Mouse (Mus musculus): ENCODE measurements around the gene Plxnb1. TPM values are rescaled to one million over a fixed set of nuclear protein-coding genes. Genes with fewer than 3 reads are reported as not detected.

Plxnb1 gene
- polyA plus RNA-seq, 1 experiment from 2014 or later, result 24.9 TPM

DNA sequence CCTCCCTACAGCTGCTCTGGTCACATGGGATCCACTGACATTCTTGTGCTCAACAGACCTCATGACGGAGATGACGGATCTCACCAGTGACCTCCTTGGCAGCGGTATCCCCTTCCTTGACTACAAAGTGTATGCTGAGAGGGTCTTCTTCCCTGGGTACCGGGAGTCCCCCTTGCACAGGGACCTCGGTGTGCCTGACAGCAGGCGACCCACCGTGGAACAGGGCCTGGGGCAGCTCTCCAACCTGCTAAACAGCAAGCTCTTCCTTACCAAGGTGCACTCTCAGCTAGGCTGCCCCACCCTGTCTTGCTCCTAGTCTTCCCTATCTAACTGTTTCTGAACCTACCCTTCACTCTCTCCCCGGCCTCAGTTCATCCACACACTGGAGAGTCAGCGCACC is 16.4 kb downstream of the Plxnb1 start:
- Histone ChIP-seq H3K36me3 (peaks cover 100% of the 10 kb centered on the region), H3K4me3 (no peak overlapping the region), H3K27me3 (ENCODE audit: low read depth, poor library complexity, severe bottlenecking) (no peaks in the 10 kb centered on the region), H3K27ac (replicated peaks) (no peak overlapping the region), H3K9me3 (replicated peaks) (no peaks in the 10 kb centered on the region), H3K4me1 (no peaks in the 10 kb centered on the region)
- no peak for DNase-seq (ENCODE audit: low spot score)
- WGBS, result 98% methylated on average over 9 of the region's 9 CpGs

- Histone ChIP-seq H3K4me1 (no peaks in the 10 kb centered on the region), H3K27ac (replicated peaks) (no peak overlapping the region), H3K9me3 (replicated peaks) (no peaks in the 10 kb centered on the region), H3K4me3 (no peak overlapping the region), H3K27me3 (ENCODE audit: low read depth, poor library complexity, severe bottlenecking) (no peaks in the 10 kb centered on the region), H3K36me3 (peaks cover 100% of the 10 kb centered on the region)
- no peak for DNase-seq (ENCODE audit: low spot score)
- 90% methylated on average over 8 of the region's 8 CpGs for WGBS
Measured at GRCm38 (mm10) chr9:109113331-109113730, 18.1 kb downstream of the Plxnb1 start.

DNA sequence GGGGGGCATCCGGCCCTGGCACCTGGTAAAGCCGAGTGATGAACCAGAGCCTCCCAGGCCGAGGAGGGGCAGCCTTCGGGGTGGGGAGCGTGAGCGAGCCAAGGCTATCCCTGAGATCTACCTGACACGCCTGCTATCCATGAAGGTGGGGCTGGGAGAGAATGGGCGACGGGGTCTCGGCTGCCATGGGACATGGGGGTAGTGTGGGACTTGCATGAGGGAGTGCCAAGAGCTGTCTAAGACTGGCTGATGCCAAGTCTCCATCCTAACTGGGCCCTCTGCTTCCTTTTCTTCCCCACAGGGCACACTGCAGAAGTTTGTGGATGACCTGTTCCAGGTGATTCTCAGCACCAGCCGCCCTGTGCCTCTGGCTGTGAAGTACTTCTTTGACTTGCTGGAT is 19.1 kb downstream of the Plxnb1 start:
- WGBS, result 93% methylated on average over 11 of the region's 11 CpGs
- H3K27ac ChIP-seq (replicated peaks), result no peak overlapping the region
- H3K9me3 ChIP-seq (replicated peaks), result no peaks in the 10 kb centered on the region
- no peaks in the 10 kb centered on the region for H3K4me1 ChIP-seq
- peaks cover 100% of the 10 kb centered on the region for H3K36me3 ChIP-seq
- no peak for DNase-seq (ENCODE audit: low spot score)
- H3K27me3 ChIP-seq (ENCODE audit: low read depth, poor library complexity, severe bottlenecking), result no peaks in the 10 kb centered on the region
- H3K4me3 ChIP-seq, result no peak overlapping the region

GRCm38 (mm10) chr9:109114871-109115270 is 19.7 kb downstream of the Plxnb1 start:
- no peak for DNase-seq (ENCODE audit: low spot score)
- peaks cover 100% of the 10 kb centered on the region for H3K36me3 ChIP-seq
- no peaks in the 10 kb centered on the region for H3K4me1 ChIP-seq
- 88% methylated on average over 7 of the region's 7 CpGs for WGBS
- H3K4me3 ChIP-seq, result no peak overlapping the region
- no peaks in the 10 kb centered on the region for H3K9me3 ChIP-seq (replicated peaks)
- H3K27ac ChIP-seq (replicated peaks), result no peak overlapping the region
- no peaks in the 10 kb centered on the region for H3K27me3 ChIP-seq (ENCODE audit: low read depth, poor library complexity, severe bottlenecking)

- no peak overlapping the region for H3K4me3 ChIP-seq
- H3K27me3 ChIP-seq (ENCODE audit: low read depth, poor library complexity, severe bottlenecking), result no peaks in the 10 kb centered on the region
- no peak for DNase-seq (ENCODE audit: low spot score)
- no peak overlapping the region for H3K27ac ChIP-seq (replicated peaks)
- no peaks in the 10 kb centered on the region for H3K9me3 ChIP-seq (replicated peaks)
- 95% methylated on average over 10 of the region's 10 CpGs for WGBS
- H3K4me1 ChIP-seq, result no peaks in the 10 kb centered on the region
- peaks cover 94% of the 10 kb centered on the region for H3K36me3 ChIP-seq
Measured at GRCm38 (mm10) chr9:109116205-109116604, 21.0 kb downstream of the Plxnb1 start.

GRCm38 (mm10) chr9:109118106-109118505 is 22.9 kb downstream of the Plxnb1 start:
- 78% methylated on average over 4 of the region's 4 CpGs for WGBS
- Histone ChIP-seq H3K4me3 (no peak overlapping the region), H3K36me3 (peaks cover 75% of the 10 kb centered on the region), H3K4me1 (no peaks in the 10 kb centered on the region), H3K27me3 (ENCODE audit: low read depth, poor library complexity, severe bottlenecking) (no peaks in the 10 kb centered on the region), H3K9me3 (replicated peaks) (no peaks in the 10 kb centered on the region), H3K27ac (replicated peaks) (no peak overlapping the region)
- peak; percentile 10 for DNase-seq (ENCODE audit: low spot score)

DNA sequence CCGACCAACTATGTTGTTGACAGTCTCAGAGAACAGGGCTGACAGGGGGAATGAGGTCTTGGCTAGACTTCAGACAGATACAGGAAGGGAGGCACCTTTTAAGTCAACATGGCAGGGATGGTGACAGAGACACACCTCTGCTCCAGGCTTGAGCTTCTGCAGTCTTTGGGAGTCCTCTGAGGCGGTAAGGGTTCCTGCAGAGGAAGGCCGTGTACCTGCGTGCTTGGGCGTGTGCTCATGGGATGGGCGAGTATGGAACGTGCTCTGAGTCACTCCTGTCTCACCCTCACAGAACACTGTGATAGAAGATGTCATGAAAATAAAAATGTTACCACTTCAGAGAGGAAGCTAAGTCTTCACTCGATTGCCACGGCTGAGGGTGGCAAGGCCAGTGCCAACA is 24.4 kb downstream of the Plxnb1 start:
- H3K27ac ChIP-seq (replicated peaks), result no peak overlapping the region
- H3K27me3 ChIP-seq (ENCODE audit: low read depth, poor library complexity, severe bottlenecking), result no peaks in the 10 kb centered on the region
- H3K4me3 ChIP-seq, result no peak overlapping the region
- DNase-seq (ENCODE audit: low spot score), result no peak
- H3K36me3 ChIP-seq, result peaks cover 61% of the 10 kb centered on the region
- WGBS, result 93% methylated on average over 9 of the region's 9 CpGs
- no peaks in the 10 kb centered on the region for H3K9me3 ChIP-seq (replicated peaks)
- no peaks in the 10 kb centered on the region for H3K4me1 ChIP-seq

DNA sequence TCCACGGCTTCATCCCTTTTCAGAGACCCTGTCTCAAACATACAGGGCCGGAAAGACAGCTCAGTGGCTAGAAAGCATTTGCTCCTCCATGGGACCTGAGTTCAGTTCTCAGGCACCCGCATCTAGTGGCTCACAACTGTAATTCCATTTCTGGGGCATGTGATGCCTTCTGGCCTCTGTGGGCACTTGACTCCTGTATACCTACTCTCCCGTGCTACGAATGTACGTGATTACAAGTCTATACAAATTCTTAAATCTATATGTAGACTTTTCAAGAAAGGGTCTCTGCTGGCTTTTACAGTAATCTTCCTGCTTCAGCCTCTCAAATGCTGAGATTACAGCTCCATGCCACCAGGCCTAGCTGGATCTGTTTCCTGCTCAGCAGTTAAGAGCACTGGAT is 25.8 kb downstream of the Plxnb1 start:
- Histone ChIP-seq H3K27me3 (ENCODE audit: low read depth, poor library complexity, severe bottlenecking) (no peaks in the 10 kb centered on the region), H3K4me1 (no peaks in the 10 kb centered on the region), H3K36me3 (peaks cover 47% of the 10 kb centered on the region), H3K27ac (replicated peaks) (no peak overlapping the region), H3K9me3 (replicated peaks) (no peaks in the 10 kb centered on the region), H3K4me3 (no peak overlapping the region)
- DNase-seq (ENCODE audit: low spot score), result peak; percentile 11
- 90% methylated on average over 6 of the region's 6 CpGs for WGBS

DNA sequence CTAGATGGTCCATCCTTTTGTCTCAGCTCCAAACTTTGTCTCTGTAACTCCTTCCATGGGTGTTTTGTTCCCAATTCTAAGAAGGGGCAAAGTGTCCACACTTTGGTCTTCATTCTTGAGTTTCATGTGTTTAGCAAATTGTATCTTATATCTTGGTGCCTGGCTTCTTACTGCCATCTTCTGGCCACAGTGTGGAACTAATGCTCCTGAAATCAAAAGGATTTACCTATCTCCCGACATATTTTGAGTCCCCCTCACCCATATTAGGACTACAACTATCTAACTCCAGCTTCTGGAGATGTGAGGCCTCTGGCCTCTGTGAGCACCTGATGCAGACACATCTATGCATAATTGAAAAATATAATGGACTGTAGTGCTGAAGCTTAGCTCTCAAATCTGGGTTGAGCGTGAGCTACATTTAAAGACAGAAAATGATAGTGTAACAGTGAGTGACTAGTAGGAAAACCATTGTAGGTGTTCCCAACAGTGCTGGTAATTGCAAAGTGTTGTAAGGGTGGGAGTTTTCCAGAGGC is 27.4 kb downstream of the Plxnb1 start:
- DNase-seq (ENCODE audit: low spot score), result peak; percentile 21
- 45% methylated on average over 2 of the region's 2 CpGs for WGBS
- H3K27ac ChIP-seq (replicated peaks), result no peak overlapping the region
- H3K36me3 ChIP-seq, result peaks cover 30% of the 10 kb centered on the region
- no peaks in the 10 kb centered on the region for H3K9me3 ChIP-seq (replicated peaks)
- H3K4me3 ChIP-seq, result no peak overlapping the region
- no peaks in the 10 kb centered on the region for H3K27me3 ChIP-seq (ENCODE audit: low read depth, poor library complexity, severe bottlenecking)
- no peaks in the 10 kb centered on the region for H3K4me1 ChIP-seq

- Histone ChIP-seq H3K9me3 (replicated peaks) (no peaks in the 10 kb centered on the region), H3K36me3 (peaks cover 24% of the 10 kb centered on the region), H3K4me1 (no peaks in the 10 kb centered on the region), H3K4me3 (no peak overlapping the region), H3K27ac (replicated peaks) (no peak overlapping the region), H3K27me3 (ENCODE audit: low read depth, poor library complexity, severe bottlenecking) (no peaks in the 10 kb centered on the region)
- no peak for DNase-seq (ENCODE audit: low spot score)
- 76% methylated on average over 6 of the region's 6 CpGs for WGBS
Measured at GRCm38 (mm10) chr9:109123266-109123665, 28.1 kb downstream of the Plxnb1 start.

- WGBS, result 73% methylated on average over 3 of the region's 3 CpGs
Measured at GRCm38 (mm10) chr9:109124164-109124563, 29.0 kb downstream of the Plxnb1 start.

DNA sequence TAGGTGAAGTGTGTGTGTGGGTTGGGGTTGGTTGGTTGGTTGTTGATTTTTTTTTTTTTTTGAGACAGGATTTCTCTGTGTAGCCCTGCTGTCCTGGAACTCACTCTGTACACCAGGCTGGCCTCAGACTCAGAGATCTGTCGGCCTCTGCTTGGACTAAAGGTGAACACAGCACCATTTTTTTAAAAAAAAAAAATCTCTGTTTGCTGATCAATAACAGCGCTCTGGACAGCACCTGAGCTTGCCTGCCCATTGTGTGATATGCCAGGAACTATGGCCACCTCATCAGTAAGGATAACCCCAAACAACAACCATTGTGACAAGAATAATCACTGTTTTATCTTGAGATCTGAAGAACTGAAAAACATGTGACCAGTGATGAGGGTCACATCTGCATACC is 29.9 kb downstream of the Plxnb1 start:
- no peak overlapping the region for H3K4me3 ChIP-seq

More at GRCm38 (mm10) chr9:109124164-109124563, 29.0 kb downstream of the Plxnb1 start:
- no peaks in the 10 kb centered on the region for H3K27me3 ChIP-seq (ENCODE audit: low read depth, poor library complexity, severe bottlenecking)
- H3K4me3 ChIP-seq, result no peak overlapping the region
- DNase-seq (ENCODE audit: low spot score), result no peak
- H3K4me1 ChIP-seq, result no peaks in the 10 kb centered on the region
- H3K27ac ChIP-seq (replicated peaks), result no peak overlapping the region
- H3K36me3 ChIP-seq, result peaks cover 15% of the 10 kb centered on the region
- no peaks in the 10 kb centered on the region for H3K9me3 ChIP-seq (replicated peaks)

DNA sequence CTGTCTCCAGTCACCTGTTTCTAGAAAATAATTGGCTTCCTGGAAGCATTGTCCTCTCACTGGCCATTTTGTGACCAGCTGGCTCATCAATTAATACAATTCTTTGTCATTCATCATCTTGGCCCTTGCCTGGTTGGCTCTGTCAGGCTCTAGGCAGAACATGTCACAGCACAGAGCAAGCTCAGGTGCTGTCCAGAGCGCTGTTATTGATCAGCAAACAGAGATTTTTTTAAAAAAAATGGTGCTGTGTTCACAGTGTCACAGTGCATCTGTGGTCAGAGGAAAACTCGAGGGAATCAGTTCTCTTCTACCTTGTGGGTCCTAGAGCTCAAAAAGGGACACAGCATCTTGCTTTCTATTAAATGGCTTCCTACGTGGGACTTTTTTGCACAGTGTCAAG is 30.3 kb downstream of the Plxnb1 start:
- Histone ChIP-seq H3K4me1 (no peaks in the 10 kb centered on the region), H3K27me3 (ENCODE audit: low read depth, poor library complexity, severe bottlenecking) (no peaks in the 10 kb centered on the region), H3K4me3 (no peak overlapping the region), H3K27ac (replicated peaks) (no peak overlapping the region), H3K9me3 (replicated peaks) (no peaks in the 10 kb centered on the region), H3K36me3 (peaks cover 5% of the 10 kb centered on the region)
- WGBS, result 82% methylated on average over 3 of the region's 3 CpGs
- DNase-seq (ENCODE audit: low spot score), result no peak

More for the DNA sequence above, 29.9 kb downstream of the Plxnb1 start:
- Histone ChIP-seq H3K4me1 (no peaks in the 10 kb centered on the region), H3K27ac (replicated peaks) (no peak overlapping the region), H3K27me3 (ENCODE audit: low read depth, poor library complexity, severe bottlenecking) (no peaks in the 10 kb centered on the region), H3K9me3 (replicated peaks) (no peaks in the 10 kb centered on the region), H3K36me3 (peaks cover 6% of the 10 kb centered on the region)
- 80% methylated on average over 2 of the region's 2 CpGs for WGBS
- DNase-seq (ENCODE audit: low spot score), result no peak

- 93% methylated on average over 4 of the region's 4 CpGs for WGBS
- H3K27ac ChIP-seq (replicated peaks), result no peak overlapping the region
- no peaks in the 10 kb centered on the region for H3K9me3 ChIP-seq (replicated peaks)
- no peak overlapping the region for H3K4me3 ChIP-seq
- H3K4me1 ChIP-seq, result no peaks in the 10 kb centered on the region
- no peaks in the 10 kb centered on the region for H3K27me3 ChIP-seq (ENCODE audit: low read depth, poor library complexity, severe bottlenecking)
- DNase-seq (ENCODE audit: low spot score), result no peak
- H3K36me3 ChIP-seq, result no peaks in the 10 kb centered on the region
Measured at GRCm38 (mm10) chr9:109127076-109127475, 31.9 kb downstream of the Plxnb1 start.
